Mouse (Mus musculus) E14TG2a.4 (cell line): Measurements from ENCODE around the gene Rps6ka5.

Experiments
- CTCF ChIP-seq: conservative IDR thresholded peaks from 2 replicates; pipeline ENCODE4 v1.5.1; 2014; ENCODE audit warnings: low read length
- POU5F1 ChIP-seq: IDR thresholded peaks from 2 replicates; pipeline ENCODE4 v1.6.1; 2014; ENCODE audit warnings: low read length, borderline replicate concordance

- TF ChIP-seq CTCF = no peak
- no peak for TF ChIP-seq POU5F1
These were observed 207.1 kb downstream of the Rps6ka5 start for GRCm38 (mm10) chr12:100519684-100520076.
